Mouse (Mus musculus) heart, adult 2 months (tissue): ENCODE data around the gene Gm42906.

Experiments
- CTCF ChIP-seq: fragments of 200-600 bp; IDR thresholded peaks from 2 replicates; pipeline ENCODE4 v1.8.1; 2022; ENCODE audit warnings: antibody characterized with exemption, mild to moderate bottlenecking, moderate library complexity
- POLR2A ChIP-seq: fragments of 200-500 bp; IDR thresholded peaks from 2 replicates; pipeline ENCODE4 v1.6.1; 2011; ENCODE audit warnings: mild to moderate bottlenecking, low read depth, low read length, control low read depth; ENCODE audit not compliant: insufficient read depth

DNA sequence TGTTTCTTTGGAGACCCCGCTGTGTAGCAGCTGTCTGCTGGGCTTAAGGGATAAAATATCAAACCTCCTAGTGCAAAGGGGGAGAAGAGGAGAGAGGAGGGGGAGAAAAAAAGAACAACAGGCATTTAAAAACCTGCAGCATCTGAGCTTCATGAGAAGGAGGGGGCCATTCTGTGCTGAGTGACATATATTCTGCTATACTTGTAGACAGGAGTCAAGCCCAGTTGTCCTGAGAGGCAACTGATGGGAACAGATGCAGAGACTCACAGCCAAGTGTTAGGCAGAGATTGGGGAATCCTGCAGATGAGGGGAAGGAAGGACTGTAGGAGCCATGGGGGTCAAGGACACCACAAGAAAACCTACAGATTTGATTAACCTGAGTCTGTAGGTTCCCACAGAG is 141.6 kb downstream of the Gm42906 start:
- TF ChIP-seq POLR2A = no peak
- TF ChIP-seq CTCF = no peak
